Mouse (Mus musculus): ENCODE data around the gene Coro2a.

Gene Coro2a

GRCm38 (mm10) chr4:46556933-46557332 is 45.1 kb downstream of the Coro2a start:
- no peak for DNase-seq

DNA sequence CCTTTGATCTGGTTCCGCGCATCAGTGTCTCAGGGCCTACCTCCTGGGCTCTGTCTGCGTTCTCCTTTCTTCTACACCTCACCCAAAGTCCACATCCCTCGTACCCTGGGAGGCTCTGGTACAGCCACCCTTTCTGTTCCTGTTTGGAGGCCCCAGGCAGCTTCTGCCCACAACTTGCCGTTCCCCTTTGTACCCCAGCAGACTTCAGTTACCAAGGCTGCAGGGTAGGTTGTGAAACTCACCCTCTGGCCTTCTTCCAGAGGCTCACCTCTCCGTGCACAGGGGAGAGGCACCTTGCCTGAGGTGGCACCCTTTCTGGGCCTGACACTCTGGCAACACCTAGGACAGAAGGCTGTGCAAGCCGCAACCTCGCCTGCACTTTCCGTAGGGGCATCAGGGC is 46.2 kb downstream of the Coro2a start:
- no peak for DNase-seq

DNA sequence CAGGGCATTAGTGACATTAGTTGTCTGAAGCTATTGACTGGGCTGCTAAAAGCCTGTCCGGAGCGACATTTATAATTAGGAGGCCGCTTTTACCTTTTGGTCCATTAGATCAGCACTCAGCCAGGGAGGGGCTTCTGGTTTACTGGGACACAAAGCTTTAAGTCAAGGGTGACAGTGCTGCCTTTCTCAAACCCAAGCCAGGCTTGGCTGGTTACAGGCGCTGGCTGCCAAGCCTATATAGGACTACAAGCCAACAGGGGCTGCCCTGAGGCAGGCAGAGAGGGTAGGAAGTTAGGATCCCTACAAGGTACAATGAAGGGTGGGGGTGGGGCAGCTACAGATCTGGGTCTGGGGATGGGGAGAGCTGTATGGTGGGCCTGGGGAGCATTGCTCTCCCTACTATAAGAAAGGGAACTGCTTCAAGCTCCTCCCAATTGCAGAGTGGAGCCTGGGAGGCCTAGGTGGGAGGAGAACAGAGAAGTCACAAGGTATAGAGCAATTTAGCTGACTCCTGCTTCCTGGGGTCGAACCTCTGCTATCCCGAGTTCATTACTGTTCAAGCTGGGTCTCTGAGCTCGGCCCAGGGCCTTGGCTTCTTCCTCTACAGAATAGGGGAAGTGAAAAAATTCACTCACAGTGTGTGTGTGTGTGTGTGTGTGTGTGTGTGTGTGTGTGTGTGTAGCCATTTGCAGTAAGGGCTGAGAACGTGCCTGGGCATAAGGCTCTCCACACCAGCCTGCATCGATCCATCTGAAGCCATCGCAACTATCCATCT is 47.5 kb downstream of the Coro2a start:
- DNase-seq: no peak

GRCm38 (mm10) chr4:46553864-46554263 is 48.1 kb downstream of the Coro2a start:
- DNase-seq: peak; percentile 92 to 93

DNA sequence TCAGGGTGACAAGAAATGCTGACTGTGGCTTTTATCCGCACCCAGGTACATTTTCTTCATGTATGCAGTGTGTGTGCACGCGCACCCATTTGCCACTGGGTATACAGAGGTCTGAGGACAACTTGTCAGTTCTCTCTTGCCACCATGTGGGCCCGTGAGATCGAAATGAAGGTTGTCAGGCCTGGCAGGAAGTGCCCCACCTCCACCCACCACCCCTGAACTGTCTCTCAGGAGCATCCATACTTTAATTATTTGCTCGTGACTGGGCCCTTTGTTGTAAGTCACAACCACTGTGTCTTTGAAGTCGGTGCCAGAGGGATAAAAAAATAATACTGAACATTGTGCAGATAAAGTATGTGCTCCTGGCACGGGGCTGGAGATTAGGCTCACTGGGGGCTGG is 51.6 kb downstream of the Coro2a start:
- DNase-seq: no peak

DNA sequence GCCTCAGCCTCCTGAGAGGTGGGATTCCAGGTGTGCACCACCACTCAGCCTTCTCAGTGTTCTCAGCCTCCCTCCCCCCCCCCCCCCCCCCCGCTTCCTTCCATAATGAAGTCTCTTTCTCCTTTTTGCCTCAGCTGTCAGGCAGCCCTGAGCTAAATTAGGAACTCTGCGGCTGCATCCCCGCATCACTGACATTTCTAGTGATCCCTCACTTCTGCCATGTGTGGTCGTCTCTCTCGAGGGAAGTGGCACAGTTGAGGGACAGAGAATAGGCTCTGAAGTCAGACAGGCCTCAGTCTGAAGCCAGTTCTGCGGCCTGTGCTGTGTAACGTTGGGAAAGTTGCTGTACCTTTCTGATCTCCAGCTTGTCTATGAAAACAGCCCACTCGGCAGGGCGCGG is 52.0 kb downstream of the Coro2a start:
- DNase-seq: no peak

GRCm38 (mm10) chr4:46546709-46547108 is 55.3 kb downstream of the Coro2a start:
- DNase-seq: no peak

GRCm38 (mm10) chr4:46545498-46545897 is 56.5 kb downstream of the Coro2a start:
- DNase-seq: peak; percentile 53 to 55

DNA sequence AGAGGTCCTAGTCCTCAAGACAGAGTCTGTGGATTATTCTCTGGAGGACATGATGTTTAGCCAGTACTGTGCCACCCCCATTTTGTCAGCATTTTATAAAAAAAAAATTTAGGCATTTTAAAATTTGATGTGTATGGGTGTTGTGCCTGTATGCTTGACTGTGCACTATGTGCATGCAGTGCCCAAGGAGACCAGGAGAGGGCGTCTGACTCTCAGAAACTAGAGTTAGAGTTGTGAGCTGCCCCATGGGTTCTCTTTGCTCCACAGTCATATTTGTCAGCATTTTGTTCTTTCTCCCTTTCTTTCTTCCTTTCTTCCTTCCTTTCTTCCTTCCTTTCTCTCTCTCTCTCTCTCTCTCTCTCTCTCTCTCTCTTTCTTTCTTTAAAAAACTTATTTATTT is 57.7 kb downstream of the Coro2a start:
- peak; percentile 30 to 39 for DNase-seq

- DNase-seq: peak; percentile 45 to 50
These were observed 58.5 kb downstream of the Coro2a start for GRCm38 (mm10) chr4:46543366-46544050.

DNA sequence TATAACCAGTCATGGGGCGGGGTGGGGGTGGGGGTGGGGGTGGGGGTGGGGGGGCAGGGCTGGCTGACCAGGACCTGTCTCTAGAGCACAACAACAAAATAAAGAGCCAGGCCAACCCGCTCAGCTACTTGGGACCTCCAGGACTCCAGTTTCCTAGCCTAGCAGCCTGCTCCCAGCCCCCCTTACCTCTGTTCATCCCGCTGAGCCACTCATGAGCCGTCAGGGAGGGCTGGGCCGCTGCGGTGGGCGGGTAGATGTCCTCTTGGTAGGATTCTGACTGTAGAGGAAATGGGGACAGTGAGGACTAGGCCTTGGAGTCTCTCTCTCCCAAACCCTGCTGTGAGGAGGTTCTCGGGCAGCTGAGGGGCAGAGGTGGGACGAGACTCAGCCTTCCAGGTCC is 60.3 kb downstream of the Coro2a start:
- DNase-seq: no peak

DNA sequence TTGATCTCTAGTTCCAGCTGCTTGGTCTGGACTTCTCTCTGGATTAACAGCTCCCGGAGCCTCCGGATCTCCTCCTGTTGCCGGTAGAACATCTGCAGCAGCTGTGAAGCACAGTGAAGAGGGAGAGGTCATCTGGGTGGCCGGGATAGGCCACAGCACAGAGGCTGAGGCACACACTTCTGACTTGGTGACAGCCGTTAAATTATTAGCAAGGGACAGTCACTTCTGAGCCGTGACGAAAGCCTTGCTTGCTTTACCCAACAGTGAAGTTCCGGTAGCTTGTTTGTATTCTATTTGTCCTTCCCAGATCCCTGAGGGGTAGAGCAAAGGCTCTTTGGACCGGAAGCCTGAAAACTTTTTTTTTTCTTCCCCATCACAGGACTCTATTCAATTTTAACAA is 62.8 kb downstream of the Coro2a start:
- DNase-seq: no peak

DNA sequence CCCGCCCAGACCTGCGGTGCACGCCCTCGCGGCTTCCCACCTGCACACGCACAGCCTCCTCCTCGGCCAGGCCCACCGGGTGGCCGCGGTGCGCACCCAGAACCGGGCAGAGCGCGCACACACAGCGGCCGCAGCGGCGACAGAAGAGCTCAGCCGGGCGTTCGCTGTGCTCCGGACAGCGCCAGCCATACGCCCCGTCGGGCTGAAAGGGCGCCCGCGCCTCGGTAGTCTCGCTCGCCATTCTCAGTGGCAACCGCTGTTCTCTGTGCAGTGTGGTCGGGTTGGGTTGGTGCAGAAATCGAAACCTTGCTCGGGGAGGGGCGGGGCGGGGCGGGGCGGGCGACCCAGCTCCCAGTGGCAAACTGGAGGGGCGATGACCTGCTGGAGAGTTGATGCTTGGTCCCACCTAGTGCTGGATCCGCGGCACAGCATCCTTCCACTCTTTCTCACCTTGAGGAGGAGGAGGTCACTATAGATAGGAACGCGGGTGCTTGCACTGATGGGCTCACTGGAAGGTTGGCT is 66.1 kb downstream of the Coro2a start, which contains the start of gene Trim14:
TSS of gene Trim14 (minus strand) at position 302 of the 522 bp plus-strand sequence.
- peak; percentile 24 to 43 for DNase-seq

DNA sequence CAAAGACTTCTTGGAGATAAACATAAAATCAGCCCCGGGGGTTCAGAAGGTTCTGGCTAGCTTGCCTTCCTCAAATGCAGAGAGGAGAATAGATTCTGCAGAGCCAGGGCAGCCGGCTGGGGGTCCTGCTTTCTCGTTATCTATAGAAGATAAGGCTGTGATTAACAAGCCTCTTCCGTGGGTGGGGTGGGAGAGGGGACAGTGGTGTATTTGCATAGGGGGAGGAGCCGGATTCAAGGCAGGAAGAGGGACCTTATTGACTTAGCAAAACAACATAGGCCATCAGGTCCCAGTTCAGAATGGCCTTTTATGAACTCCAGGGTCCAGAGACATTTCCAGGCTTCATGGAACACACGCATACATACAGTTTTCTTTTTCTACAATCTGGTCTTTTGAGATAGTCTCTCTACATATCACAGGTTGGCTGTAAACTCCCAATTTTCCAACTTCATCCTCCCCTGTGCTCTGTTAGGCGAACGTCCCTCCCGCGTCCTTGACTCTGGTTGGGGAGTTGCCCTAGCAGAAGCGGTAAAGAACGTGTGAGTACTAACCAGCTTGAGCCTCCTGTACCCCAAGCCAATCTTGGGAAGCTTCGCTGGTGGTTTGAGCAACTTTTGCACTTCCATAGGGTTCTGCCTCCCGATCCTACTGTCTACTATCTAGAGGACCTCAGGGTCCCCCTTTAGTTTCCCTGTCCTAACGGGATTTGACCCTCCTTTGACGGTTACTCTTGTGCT is 66.7 kb downstream of the Coro2a start:
- DNase-seq: no peak

DNA sequence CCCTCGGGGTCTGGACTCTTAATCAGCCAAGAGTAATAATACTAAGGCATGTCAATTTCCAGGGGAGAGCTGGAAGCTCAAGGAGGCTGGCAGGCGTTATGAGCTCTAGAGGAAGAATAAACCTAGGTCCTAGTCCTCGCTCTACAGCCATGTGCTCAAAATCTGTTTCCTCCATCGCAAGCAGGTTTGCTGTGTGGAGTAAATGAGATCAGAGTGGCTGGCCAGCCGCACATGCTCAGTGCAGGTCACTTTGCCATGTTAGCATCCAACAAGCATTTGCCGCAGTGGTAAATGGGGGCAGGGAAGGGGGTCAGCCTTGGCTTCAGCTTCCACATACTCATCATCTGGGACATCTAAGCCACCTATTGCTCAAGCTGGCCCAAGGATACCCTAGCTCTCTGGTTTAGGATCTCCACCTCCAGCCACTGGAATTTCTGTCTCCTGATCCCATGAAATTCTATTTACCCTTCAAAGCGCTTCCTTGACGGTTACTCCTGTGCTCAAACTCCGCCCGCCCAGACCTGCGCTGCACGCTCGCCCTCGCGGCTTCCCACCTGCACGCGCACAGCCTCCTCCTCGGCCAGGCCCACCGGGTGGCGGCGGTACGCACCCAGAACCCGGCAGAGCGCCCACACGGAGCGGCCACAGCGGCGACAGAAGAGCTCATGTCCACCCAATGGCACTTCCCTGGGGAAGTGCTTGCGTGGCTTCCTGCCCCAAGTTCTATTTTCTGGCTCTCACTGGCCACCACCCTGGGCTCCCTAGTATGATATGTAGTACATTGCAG is 67.9 kb downstream of the Coro2a start:
- DNase-seq: no peak

DNA sequence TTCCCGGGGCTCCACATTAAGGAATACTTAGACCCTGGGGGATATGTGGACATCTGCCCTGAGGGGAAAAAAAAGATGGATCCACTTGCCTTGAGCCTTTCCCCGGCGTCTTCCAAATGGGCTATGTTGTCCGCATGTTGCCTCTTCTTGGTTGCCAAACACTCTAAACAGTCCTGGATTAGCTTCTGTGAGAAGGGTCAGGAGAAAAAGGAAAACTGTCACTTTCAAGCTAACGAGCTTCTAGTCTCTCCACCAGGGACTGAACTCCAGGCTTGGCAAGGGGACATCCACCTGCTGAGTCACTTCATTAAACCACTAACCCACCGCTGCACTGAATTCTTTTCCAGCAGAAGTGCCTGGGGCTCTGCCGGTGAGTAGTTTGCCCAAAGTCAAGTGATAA is 69.1 kb downstream of the Coro2a start:
- no peak for DNase-seq

- no peak for DNase-seq
These were observed 69.5 kb downstream of the Coro2a start for GRCm38 (mm10) chr4:46532511-46532910.

GRCm38 (mm10) chr4:46529722-46530121 is 72.3 kb downstream of the Coro2a start:
- DNase-seq: no peak

DNA sequence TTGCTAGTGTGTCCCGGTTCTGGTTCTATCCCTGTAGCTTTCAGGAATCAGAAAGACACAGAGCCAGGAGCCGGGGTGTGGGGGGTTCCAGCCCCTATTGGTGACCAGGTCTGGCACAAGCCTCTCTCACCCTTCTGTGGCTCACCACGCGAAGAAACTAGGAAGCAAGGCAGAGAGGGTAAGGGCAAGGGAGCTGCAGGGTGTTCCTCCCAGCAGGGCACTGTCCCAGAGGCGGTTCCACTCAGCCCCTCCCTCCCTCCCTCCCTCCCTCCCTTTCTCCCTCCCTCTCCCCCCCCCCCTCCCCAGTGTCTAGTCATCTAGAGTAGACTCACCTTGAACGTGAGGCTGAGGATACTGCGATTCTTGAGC is 74.5 kb downstream of the Coro2a start:
- no peak for DNase-seq

DNA sequence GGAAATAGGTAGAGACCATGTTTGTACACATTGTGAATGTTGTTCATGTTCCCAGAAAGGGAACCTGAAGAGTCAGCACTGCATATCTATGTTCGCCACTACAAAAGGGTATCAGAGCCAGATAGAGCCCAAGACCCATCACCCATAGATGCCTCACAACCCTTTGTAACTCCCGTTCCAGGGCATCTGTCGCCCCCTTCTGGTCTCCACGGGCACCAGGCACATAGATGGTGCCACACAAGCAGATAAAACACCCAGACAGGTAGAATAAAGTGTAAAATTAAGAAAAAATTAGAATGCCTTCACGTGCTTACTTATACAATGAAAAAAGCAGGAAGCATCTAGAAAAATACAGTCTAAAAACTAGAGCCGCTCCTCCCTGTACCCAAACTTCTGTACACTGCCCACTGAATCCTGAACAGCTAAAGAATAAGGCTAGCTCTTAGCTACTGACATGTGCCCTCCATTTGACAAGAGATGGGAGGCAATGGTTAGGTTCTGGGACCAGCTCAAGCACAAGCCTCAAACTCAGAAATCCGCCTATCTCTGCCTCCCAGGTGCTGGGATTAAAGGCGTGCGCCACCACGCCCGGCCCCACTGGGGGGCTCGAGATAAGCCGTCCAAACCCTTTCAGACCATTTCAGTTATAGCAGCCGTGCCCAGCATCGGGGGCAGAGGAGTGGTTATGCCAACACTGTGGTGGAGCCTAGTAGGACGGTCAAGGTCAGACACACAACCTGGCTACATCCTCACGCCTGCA is 75.0 kb downstream of the Coro2a start:
- DNase-seq: no peak

DNA sequence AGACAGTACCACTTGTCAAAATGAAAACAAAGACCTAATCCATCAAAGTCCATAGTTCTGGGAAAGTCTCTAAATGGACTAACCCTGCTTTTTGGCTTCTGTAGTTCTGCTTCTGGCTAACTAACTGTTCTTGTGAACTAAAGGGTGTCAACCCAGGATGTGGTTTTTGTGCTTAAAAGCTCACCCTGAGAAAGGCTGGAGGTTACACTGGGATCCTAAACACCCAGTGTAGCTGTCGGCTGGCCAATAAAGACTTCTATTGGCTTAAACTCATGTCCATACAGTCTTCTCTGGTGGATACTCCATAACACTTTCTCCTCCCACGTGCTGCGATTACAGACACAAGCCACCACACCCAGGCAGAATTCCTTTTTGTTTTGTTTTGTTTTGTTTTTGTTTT is 75.8 kb downstream of the Coro2a start:
- no peak for DNase-seq

DNA sequence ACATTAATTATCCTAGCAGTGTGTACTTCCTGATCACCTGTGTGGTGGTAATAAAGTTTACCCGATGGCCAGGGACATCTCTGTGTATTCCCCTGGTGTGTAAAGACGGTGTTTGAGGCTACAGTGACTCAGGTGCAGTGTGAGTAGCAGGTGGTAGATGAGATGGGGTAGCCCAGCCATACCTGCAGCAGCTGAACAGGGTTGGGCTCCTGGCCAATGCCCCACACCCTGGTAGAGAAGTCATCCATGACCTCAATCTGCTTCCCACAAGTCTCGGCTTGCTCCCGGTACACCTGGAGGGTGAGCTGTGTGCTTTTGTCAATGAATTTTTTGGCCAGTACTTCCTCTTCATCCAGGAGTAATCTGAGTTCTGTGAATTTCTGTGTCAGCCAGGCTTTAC is 78.7 kb downstream of the Coro2a start:
- no peak for DNase-seq
